Mouse (Mus musculus): ENCODE measurements around the gene Plxna1. TPM values are rescaled to one million over a fixed set of nuclear protein-coding genes. Genes with fewer than 3 reads are reported as not detected.

Plxna1 gene
- 14.0 and 27.0 TPM in 2 replicates for polyA plus RNA-seq (2012; rRNA removed)

GRCm38 (mm10) chr6:89362281-89363106 lies at the start of gene Plxna1:
Gene Plxna1 (minus strand): TSS chr6:89362620.
- DNase-seq (ENCODE audit: low read depth, low spot score), result no peak
- WGBS, result under 1% methylated on average over 99 of the region's 110 CpGs

GRCm38 (mm10) chr6:89409041-89409440 lies 46.6 kb upstream of the Plxna1 start:
- no peak for DNase-seq (ENCODE audit: low read depth, low spot score)
- WGBS, result 83% methylated on average over 1 of the region's 1 CpGs

DNA sequence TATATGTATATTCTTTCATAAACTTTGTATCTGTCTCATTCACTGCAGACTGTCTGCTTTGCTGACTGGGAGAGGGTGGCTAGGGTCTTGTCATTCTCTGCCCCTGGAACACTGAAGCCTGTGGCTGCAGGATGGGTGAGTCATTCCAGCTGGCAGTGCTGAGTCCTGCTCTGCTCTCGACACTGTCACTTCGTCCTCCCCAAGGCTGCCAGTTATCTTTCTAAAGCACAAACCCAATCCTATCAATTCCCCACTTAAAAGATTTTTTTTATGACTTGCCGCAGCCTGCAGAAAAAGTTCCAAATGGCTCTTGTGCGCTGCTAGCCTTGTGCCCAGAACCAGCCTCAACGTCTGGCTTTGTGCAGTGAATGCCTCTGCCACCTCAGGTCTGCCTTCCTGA lies 45.8 kb upstream of the Plxna1 start:
- WGBS, result 77% methylated on average over 5 of the region's 5 CpGs
- no peak for DNase-seq (ENCODE audit: low read depth, low spot score)

GRCm38 (mm10) chr6:89407247-89407889 lies 44.9 kb upstream of the Plxna1 start:
- DNase-seq (ENCODE audit: low read depth, low spot score), result no peak
- 83% methylated on average over 3 of the region's 3 CpGs for WGBS

- 69% methylated on average over 2 of the region's 2 CpGs for WGBS
- DNase-seq (ENCODE audit: low read depth, low spot score), result no peak
Observed at GRCm38 (mm10) chr6:89404964-89405363, 42.5 kb upstream of the Plxna1 start.

GRCm38 (mm10) chr6:89403257-89404225 lies 41.1 kb upstream of the Plxna1 start:
- WGBS, result 79% methylated on average over 2 of the region's 2 CpGs
- DNase-seq (ENCODE audit: low read depth, low spot score), result no peak

DNA sequence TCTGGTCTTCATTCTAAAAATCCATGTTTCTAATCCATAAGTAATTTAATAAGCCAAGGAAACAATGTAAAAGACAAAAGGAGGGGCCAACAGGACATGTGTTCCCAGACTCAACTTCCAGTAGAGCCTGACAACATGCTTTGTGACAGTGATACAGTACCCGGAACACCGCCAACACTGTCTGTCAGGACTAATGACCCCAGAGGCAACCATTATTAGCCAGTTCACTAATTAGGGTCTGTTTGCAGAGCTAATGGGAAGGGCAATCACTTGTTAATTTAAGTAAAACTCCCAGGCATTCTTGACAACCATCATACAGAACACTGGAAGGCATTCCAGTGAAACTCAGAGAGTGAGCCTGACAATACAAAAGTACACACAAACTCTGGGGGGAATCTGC lies 40.0 kb upstream of the Plxna1 start:
- no peak for DNase-seq (ENCODE audit: low read depth, low spot score)
- 98% methylated on average over 2 of the region's 2 CpGs for WGBS

GRCm38 (mm10) chr6:89399564-89399963 lies 37.1 kb upstream of the Plxna1 start:
- no peak for DNase-seq (ENCODE audit: low read depth, low spot score)

GRCm38 (mm10) chr6:89397919-89398318 lies 35.5 kb upstream of the Plxna1 start:
- no peak for DNase-seq (ENCODE audit: low read depth, low spot score)
- WGBS, result 87% methylated on average over 4 of the region's 4 CpGs

More at GRCm38 (mm10) chr6:89399564-89399963, 37.1 kb upstream of the Plxna1 start:
- 70% methylated on average over 1 of the region's 1 CpGs for WGBS

DNA sequence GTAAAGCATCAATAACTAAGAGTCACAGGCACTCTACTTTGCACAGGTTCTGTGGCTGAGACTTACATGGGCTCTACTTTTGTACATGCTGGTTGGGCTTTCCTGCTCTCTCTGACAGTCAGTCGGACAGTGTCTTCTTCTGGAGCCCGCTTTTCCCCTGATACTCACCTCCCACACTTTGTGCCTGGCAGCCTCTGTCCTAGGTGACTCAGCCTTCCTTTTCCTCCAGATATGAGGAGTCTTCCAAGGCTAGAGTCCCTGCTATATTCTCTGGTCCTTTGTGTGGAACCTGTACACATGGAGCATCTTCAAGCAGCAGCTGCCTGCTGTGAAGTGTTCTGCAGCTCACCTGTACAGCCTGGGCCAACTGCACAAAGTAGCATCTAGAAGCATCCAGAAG lies 31.4 kb upstream of the Plxna1 start:
- WGBS, result 88% methylated on average over 2 of the region's 2 CpGs
- no peak for DNase-seq (ENCODE audit: low read depth, low spot score)

DNA sequence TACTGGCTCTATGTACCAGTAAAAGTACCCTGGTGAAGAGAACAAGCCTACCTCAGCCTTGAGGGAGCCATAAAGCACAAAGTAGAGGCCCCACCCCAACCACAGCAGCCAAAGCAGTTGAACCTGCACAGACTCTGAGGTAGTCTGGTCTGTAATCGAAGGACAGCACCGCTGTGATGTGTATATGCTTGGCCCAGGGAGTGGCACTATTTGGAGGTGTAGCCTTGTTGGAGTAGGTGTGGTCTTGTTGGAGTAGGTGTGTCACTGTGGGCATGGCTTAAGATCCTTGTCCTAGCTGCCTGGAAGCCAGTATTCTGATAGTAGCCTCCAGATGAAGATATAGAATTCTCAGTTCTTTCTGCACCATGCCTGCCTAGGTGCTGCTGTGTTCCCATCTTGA lies 29.8 kb upstream of the Plxna1 start:
- no peak for DNase-seq (ENCODE audit: low read depth, low spot score)

GRCm38 (mm10) chr6:89389771-89390170 lies 27.4 kb upstream of the Plxna1 start:
- WGBS, result 82% methylated on average over 7 of the region's 7 CpGs
- no peak for DNase-seq (ENCODE audit: low read depth, low spot score)

More for the DNA sequence above, 29.8 kb upstream of the Plxna1 start:
- WGBS, result 27% methylated on average over 2 of the region's 2 CpGs

- DNase-seq (ENCODE audit: low read depth, low spot score), result no peak
- WGBS, result 81% methylated on average over 1 of the region's 1 CpGs
Observed at GRCm38 (mm10) chr6:89386956-89387355, 24.5 kb upstream of the Plxna1 start.

DNA sequence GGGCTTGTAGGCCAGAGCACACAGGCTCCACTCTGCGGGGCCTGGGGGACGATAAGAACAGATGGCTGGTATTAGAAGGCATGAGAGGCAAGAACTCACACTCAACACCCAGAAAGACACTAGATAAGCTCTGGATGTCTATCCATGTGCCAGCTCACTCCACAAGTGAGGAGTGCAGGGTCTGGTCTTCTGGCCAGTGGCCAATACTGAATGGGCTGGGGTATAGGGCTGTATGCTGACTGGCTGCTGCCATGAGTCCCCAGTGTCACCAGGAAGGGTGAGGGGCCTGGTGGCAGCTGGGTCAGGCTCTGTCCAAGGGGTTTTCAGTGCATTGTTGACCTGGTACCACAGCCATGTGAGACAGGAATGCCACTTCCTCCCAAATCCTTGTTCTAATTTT lies 22.3 kb upstream of the Plxna1 start:
- DNase-seq (ENCODE audit: low read depth, low spot score), result no peak
- WGBS, result 93% methylated on average over 2 of the region's 2 CpGs

DNA sequence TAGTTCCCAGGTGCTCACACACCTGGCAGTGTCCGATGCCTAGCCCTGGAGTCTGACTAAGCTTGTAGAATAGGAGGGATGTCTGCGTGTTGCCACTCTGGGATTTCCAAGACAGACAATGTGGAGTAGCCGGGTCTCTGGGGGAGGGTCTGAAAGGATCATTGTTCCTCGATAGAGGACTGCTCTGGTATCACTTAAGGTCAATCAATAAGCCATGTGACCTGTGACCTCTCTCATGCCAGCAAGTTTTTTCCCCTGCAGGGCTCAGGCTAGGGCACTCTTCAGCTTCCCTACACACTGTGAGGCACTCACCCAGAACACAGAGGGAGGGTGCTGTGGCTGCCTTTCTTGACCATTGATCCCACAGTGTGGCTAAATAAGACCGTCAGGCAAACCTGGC lies 19.4 kb upstream of the Plxna1 start:
- DNase-seq (ENCODE audit: low read depth, low spot score), result no peak
- WGBS, result 89% methylated on average over 5 of the region's 5 CpGs

DNA sequence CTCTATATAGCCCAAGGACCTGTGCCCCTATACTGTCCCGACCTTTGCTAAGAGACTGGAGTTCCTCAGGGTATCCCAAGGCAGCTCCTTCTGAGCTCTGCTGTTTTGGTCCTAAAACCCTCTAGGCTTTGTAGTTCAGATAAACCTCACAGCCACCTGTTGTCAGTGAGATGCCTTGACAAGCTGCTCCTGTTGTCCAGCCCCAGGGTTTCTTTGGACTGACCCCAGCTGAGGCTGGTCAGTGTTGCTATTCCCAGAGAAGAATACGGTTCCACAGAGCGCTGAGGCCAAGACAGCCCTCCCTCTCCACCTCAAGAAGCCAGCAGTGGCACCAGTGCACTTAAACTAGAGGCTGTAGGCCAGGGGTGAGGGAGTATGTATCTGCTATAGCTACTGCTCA lies 18.8 kb upstream of the Plxna1 start:
- 83% methylated on average over 3 of the region's 3 CpGs for WGBS
- no peak for DNase-seq (ENCODE audit: low read depth, low spot score)

DNA sequence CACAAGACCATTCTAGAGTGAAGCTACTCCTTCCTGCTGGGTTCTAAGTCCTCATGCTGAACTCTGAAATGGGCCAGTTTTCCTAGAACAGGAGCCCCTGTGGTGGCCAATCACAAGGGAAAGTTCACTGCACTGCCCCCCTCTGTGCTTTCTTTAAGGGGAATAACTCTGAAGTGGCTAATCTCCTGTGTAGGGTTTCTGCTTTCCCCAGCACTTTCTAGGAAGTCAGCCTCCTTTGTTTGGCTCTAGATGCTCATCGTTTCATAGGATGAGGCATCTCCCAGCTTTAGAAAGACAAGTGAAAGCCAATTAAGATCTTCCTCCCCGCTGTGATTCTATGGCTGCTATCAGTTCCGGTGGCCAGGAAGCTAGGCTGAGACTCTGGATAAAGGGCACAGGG lies 18.3 kb upstream of the Plxna1 start:
- DNase-seq (ENCODE audit: low read depth, low spot score), result no peak
- 80% methylated on average over 3 of the region's 3 CpGs for WGBS

DNA sequence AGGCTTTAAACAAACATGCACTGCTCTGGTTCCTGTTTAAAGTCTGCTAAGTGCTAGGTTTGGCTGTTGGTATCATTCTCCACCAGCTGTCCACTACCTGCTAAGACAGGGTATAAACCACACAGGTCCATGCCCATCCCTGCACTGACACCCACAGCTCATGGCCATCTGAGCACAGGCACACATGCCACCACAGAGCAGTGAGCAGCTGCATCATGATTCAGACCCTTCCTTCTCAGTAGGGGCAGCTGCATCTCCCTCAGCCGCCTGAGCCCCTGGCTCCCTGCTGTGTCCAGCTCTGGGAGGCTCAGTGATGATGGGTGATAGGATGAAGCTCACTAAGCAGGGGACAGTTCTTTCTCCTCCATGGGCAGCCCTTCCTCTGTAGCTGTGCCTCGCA lies 15.8 kb upstream of the Plxna1 start:
- no peak for DNase-seq (ENCODE audit: low read depth, low spot score)
- 73% methylated on average over 2 of the region's 2 CpGs for WGBS

GRCm38 (mm10) chr6:89368812-89369211 lies 6.4 kb upstream of the Plxna1 start:
- no peak for DNase-seq (ENCODE audit: low read depth, low spot score)

DNA sequence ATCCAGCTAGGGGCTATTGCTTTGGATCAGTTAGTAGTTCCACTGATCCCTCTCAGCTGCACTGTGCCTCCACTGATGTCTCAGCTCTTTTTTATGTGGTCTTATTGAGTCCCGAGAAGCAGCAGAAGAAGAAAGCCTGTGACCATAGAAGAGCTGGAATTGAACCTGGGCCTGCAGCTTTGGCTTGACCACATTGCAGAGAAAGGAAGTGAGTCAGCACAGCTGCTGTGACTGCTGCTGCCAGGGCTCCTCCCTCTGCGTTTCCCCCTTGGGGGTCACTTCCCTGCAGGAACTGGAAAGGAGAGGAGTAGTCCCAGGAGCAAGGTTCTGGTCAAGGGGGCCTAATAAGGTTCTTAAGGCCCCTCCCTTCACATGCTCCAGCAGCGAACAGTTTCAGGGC lies 1.9 kb upstream of the Plxna1 start:
- no peak for DNase-seq (ENCODE audit: low read depth, low spot score)
- 68% methylated on average over 3 of the region's 3 CpGs for WGBS
